Mouse (Mus musculus) large intestine, adult 2 months (tissue): ENCODE measurements around the gene Atxn7l3. TPM values are rescaled to one million over a fixed set of nuclear protein-coding genes. Genes with fewer than 3 reads are reported as not detected.

Experiments
- DNase-seq: peaks from one replicate; pipeline ENCODE4 v3.0.0-alpha.2; 2012; ENCODE audit warnings: low read depth, low spot score
- WGBS: fragments of 180-500 bp; shearing (Covaris S2); methylation state at CpG from one replicate; pipeline ENCODE4 v1.1.7; 2018; 5-methylcytosine and 5-hydroxymethylcytosine counted together
- polyA plus RNA-seq: library from polyadenylated mRNA; depleted of rRNA; stranded (reverse); fragments of >200 nt; gene quantifications from 2 replicates; pipeline ENCODE4 v1.2.3, GENCODE M21; 2012

The Atxn7l3 gene
- polyA plus RNA-seq, 1 experiment, result 32.7 TPM

DNA sequence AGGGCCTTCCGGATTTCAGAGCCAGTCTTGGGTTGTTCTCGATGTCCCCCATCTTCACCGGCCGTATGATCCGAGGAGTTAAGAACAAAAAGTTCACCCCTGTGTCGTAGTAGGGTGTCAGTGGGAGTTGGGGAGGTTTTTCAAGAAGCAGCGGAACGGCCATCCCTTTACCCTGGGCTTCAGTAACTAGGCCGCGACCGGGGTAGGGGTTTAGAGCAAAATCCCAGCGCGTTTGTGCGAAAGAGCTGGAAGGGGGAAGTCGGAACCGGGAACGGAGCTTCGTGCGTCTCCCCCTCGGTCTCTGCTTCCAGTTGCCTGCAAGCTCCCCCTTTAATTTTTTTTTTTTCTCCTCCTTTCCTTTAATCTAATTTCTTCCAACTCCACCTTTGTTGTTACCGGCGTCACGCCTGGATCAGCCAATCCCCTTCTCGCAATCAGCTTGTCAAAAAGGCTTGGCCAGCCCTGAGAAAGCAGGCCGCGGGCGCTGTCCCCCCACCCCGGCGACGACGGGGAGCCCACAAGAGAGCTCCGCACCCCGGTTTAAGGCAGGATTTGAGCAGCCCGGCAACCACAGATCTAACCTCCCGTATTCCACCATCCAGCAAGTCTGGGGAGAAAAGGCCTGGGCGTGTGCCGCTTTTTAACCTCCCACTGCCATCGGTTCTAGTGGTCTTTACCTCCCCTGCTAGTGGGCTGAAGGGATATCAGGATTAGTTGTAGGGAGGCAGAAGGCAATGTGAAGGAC lies 23.7 kb upstream of the Atxn7l3 start:
- no peak for DNase-seq
- WGBS, result under 1% methylated on average over 38 of the region's 38 CpGs

DNA sequence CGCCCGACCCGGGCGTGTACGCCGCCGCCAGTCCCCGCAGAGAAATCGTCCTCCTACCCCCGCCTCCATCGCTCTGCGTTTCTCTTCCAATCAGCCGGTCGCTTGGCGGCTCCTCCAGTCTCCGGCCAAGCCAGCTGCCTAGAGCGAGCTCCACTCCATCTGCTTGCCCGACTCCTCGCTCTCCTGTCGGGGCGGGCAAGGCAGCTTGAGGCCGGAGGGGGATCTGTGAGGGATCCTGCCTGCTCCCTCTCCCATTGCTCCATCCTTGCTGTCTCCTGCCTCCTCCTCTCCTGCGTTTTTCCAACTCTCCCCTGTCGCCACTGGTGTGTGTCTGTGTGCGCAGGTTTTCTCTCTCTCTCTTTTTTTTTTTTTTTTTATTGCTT lies 23.0 kb upstream of the Atxn7l3 start, which contains the start of gene Ubtf:
Ubtf (minus strand) TSS at position 333 of the 383 bp plus-strand sequence.
- no peak for DNase-seq
- WGBS, result 0% methylated on average over 25 of the region's 25 CpGs

DNA sequence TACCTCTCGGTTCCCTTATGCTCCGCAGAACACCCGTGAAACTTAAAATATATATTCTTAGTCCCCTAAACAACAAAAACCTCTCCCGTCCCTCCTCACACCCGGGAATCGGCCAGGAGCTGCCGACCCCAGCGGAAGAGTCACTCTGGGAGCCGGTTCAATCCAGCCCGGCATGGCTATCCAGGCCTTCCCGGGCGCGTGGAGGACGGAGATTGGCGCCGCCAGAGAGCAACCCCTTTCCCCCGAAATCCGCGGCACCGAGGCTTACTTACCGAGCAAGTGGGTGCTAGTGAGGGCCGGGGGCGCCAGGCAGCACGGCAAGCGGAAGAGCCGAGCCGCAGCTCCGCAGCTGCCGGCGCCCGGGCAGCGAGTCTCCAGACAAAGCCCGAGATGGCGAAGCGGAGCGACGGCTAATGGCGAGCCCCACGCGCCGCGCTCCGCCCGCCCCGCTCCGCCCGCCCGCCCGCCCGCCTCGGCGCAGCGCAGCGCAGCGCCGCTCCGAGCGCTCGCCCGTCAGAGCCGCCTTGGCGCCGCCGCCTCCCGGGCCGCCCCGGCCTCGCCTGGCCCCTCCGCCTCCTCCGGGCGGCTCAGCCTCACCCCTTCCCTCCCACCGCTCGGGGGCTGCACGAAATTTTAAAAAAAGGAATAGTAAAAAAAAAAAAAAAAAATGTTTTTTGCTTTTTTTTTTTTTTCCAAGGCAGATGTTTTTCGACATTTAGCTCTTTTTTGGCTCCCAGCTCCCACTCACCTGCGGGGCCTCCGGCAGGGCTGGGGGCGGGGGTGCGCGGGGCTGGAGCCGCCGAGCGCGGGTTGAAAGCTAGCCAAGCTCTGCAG lies 22.4 kb upstream of the Atxn7l3 start:
- DNase-seq, result no peak
- WGBS, result under 1% methylated on average over 84 of the region's 84 CpGs

DNA sequence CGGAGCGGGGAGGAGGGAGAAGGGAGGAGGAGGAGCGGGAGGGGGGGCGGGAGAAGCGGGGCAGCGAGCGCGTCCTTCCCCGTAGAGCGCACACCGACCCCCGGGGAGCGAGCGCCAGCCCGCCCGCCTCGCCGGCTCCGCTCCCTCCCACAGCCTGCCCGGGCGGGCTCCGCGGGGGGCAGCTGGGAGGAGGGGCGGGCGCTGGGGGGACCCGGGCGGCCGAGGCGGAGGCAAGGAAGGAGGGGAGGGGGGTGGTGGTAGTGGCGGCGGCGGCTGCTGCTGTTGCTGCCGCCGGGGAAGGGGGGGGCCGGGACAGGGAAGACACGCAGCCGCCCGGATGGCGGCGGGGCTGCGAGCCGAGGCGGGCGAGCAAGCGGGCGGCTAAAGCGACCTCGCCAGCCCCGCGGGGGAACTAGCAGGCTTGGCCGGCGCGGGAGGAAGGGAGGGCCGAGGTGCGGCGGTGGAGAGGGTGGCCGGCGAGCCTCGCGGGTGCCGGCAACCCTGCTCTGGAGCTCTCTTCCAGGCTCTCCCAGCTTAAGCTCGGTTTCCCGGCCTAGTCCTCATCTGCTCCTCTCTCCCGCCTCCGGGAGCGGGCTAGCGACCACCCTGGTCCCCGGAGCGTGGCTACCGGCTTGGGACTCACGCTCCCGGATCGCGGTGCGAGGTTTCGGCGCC lies 21.6 kb upstream of the Atxn7l3 start:
- WGBS, result under 1% methylated on average over 56 of the region's 77 CpGs
- no peak for DNase-seq

DNA sequence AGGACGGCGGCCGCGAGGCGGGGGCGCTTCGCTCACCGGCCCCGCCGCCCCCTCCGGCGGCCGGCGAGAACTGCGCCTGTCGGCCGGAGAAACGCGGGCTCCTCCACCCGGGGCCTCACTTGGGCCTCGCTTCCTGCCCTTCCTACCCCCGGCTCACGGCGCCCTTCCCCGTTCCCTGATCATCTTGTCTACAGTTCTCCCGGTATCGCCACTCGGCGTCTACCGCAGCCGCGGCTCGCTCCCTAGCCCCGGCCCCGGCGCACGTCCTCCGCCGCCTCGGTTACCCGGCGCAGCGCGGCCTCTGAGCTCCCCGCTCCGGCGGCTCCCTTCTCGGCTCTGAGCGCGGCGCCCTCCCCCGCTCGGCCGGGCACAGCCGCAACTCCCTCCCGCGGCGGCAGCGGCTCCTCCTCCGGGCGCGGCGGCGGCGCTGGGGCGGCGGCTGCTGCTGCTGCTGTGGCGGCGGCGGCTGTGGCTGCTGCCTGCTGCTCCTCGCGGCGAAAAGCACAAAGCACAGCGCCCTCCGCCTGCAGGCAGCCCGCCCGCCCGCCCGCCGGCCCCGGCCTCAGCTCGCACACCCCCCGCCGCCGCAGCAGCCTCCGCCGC lies 21.0 kb upstream of the Atxn7l3 start:
- WGBS, result 1% methylated on average over 82 of the region's 87 CpGs
- DNase-seq, result no peak

DNA sequence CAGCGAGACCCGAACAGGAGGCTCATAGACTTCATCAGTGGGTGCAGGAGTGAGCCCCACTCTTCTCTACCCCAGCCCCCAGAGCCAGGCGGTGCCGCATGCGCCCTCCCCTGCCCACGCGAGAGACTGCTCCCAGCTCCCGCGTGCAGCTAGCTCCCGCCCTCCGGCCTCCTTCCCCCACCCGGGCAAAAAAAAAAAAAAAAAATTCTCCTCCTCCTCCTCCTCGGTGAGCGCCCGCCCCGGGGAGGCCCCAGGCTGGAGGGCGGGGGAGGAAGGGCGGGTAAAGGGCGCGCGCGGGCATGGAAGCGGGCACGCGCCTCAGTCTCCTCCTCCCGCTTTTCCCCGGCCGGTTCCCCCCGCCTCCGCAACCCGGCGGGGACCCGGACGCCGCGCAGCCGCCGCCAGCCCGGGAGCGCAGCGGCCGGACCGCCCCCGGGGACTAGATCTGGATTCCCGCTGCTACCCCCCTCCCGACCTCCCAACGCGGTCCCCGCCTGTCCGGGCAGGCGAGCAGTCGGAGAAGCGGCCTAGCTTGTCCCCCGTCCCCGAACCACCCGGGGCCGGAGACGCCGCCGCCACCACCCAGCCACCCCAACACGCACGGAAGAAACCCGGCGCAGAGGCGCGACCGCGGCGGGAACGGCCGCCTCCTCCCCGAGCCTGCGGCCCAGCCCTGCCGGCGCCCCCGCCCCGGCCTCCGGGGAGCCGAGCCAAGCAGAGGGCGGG lies 20.3 kb upstream of the Atxn7l3 start:
- WGBS, result 1% methylated on average over 74 of the region's 80 CpGs
- no peak for DNase-seq

DNA sequence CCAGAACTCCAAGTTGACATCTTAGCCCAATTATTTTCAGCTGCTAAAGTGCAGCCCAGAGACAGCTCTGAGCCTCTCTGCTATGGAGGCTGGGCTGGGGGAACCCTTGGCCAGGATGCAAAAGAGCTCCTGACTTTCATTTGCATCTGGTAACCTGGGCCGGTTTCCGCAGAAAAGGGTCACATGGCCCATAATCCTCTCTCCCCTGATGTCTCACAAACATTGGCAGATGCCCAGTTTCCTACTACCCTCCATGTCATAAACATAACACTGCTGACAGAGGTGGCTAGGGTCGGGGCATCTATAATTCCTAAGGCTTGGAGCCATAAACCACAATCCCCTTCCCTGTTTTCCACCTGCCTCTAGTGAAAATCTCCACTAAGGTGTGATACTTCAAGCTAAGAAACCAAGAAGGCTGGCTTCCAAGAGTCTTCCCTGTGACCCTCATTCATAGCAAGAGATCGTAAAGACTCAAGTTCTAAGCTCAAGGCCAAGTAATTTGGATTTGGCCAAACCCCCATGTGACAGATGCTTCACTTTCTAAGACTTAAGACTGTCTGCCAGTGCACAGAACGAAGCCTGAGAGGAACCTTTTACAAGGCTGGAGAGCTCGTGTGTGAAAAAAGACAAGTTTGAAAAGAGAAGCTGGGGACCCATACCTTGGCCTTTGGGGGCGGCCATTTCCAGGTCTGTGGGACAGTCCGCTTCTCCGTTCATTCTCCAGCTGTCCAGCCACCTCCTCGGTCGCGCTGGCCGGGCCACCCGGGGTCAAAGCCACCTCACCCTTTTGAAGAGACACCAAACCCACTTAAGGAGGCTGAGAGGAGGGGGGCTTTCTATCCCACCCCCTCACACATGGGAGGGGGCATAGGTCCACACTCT lies 19.5 kb upstream of the Atxn7l3 start:
- WGBS, result 3% methylated on average over 14 of the region's 14 CpGs
- no peak for DNase-seq

DNA sequence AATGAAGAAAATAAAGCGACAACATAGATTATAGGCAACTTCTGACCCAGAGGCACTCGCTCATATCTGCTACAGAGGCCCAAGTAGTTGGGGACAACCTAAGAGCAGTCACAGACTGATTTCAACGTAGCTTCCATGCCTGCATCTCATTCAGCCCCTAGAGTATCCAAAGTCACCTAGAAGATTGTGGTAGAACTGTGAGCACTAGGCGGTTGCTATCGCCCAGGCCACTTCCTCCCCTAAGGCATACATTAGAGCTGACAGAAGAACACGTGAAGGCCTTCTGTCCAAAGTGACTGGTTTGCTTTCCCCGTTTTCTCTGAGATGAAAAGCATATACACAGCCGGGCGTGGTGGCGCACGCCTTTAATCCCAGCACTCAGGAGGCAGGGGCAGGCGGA lies 17.9 kb upstream of the Atxn7l3 start:
- DNase-seq, result no peak
- 81% methylated on average over 12 of the region's 12 CpGs for WGBS

DNA sequence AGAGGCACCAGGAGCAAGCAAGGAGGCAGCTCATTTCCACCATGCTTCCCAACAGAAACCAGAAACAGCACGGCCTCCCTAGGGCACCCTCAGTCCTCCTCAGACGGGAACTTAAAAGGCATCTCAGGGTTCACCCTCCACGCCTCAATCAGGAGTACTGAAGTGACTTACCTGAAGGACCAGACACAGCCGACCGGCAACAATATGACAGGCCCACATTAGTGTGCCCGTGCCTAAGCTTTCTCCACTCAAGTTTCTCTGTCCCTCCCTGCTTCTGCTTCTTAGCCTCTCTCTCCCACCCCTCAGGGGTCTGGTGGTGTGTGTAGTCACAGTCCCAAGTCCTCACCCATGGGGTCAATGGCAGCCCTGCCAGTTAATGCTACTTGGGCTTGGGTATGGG lies 16.2 kb upstream of the Atxn7l3 start:
- 80% methylated on average over 6 of the region's 6 CpGs for WGBS
- DNase-seq, result no peak

DNA sequence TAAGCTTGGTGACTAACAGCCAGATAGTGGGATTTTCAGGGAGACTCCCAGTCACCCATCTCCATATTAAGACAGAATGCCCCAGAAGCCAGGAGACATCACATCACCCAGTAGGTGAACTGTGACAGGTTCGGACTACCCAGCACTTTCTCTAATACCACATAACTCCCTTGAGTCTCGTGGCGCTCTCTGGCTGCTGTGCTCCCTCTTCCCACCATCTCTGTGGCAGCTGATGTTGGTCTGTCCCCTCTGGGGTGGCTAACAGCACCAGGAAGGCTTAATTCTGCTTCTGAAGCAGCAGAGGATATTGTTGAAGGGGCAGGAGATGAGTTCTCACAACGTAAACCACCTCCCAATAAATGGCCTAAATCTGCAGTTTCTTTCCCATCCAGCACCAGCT lies 15.5 kb upstream of the Atxn7l3 start:
- DNase-seq, result no peak
- 89% methylated on average over 4 of the region's 4 CpGs for WGBS

DNA sequence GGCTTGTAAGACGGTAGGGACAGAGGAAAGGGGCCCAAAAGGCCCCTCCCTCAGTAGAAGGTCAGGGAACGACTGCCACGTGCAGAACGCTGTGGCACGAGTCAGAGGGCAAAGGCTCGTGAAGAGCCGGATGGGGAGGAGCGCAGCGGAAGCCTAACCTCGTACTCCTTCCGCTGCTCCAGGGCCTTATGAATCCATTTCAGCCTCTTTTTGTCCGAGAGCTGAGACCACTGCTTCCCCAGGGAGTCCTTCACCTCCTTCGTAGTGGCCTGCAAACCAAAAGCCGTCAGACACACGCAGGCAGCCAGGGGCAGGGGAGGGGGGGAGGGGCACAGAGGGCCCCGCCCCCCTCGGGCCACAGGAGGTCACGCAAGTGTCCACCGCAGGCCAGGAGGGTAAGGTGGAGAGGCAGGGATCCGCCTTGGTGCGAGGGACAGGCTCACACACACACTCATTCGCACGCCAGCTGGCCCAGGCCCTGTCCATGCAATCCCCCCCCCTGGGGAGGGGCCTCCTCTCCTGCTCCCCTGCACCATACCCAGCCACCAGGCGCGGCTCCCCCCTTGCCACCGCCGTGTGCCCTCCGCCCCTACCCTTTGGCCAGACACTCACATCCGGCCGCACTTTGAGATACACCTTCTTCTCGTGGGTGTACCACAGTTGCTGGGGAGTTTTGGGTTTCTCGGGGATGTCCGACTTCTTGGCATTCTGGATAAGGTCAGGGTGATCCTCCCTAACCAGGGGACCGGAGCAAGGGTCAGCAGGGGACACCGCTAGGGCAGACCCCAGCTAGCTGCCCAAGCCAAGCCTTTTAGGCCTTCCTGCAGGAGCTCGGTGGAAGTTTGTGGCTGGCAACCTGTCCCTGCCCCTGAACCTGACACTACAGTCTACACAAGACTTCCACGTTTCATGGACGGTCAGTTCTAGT lies 14.6 kb upstream of the Atxn7l3 start:
- DNase-seq, result no peak
- 55% methylated on average over 38 of the region's 38 CpGs for WGBS

DNA sequence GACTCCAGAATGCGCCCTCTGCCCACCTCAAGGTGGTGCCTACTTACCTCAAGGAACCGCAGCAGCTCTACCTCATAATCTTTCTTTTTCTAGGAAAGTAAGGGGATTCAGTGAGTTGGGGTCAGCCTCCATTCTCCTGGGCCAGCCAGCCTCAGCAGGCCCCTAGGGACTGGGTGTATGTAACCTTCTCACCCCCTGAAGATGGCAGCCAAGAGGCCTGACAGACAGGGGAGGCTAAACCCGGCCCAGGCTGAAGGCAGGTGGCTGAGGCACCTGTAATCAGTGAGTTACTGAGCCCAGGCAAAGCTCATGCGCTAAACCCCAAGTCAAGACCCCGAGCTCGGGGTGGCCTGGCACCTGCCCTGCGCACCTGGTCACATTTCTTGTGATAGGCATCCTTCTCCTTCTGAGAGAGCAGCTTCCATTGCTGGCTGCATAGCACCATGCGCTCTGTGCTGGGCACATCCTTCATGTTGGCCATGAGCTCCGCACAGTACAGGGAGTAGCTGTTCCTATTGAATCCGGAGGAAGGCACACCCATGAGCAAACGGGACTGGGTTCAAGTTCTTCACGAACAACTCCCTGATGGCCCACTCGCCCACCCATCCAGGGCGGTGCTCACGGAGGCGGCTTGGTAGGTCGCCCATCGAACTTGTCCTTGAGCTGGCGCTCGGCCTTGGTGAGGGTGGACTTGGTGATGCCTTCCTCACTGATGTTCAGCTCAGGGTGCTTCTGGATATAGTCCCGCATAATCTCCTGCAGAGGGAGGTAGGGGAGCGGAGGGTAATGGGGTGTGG lies 13.6 kb upstream of the Atxn7l3 start:
- 64% methylated on average over 22 of the region's 22 CpGs for WGBS

DNA sequence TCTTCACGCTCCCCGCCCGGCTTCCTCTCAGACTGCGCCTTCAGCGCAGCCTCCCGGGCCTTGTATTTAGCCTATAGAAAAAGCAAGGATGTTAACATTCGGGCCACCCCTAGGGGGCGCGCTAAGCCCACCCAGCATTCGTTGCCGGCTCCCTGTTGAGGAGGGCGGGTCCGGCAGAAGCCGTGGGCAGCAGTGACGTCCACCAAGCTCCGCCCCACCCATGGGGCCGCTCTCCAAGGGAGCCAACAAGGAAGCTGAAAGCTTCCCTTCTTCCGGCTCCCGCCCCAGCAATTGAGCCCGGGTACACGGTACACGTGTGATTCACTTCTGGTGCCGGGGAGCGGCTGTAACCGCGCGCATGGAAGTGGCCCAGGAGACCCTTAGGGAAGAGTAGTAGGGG lies 12.5 kb upstream of the Atxn7l3 start:
- under 1% methylated on average over 27 of the region's 27 CpGs for WGBS
- DNase-seq, result no peak

More for the DNA sequence above, 13.6 kb upstream of the Atxn7l3 start:
- DNase-seq, result no peak

DNA sequence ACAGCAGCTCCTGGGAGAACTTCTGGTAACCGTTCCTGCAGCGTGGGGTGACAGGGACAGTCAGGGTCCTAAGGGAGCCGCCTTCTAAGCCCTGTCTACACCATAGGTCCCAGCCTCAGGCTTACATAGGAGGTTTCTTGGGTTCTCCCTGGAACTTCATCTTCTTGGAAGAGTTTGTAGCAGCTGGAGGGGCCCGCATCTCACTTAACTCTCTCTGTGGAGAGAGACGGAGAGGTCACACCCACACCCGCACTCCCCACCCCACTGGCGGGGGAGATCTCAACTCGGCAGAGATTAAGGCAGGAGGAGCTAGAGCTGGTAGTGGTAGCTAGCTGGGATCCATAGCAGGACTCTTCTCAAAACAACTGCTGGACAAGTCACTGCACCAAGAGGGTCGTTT lies 11.7 kb upstream of the Atxn7l3 start:
- DNase-seq, result no peak
- 85% methylated on average over 9 of the region's 9 CpGs for WGBS

DNA sequence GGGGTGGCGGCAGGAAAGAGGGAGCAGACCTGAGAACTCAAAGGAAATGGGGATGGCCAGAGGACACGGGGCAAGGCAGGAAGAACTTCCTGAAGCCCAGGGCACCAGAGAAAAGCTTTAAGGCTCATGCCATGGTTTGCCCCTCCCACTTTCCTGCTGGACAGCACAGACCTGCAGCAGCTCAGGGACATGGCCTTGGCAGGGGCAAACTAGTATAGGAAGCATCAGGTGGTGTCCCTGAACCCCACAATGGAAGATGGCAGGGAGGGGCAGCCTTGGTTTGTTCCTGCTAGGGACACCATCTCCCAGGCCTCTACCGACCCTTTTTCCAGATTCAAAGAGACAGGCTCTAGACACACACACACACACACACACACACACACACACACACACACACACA lies 8.9 kb upstream of the Atxn7l3 start:
- no peak for DNase-seq
- 62% methylated on average over 3 of the region's 3 CpGs for WGBS

DNA sequence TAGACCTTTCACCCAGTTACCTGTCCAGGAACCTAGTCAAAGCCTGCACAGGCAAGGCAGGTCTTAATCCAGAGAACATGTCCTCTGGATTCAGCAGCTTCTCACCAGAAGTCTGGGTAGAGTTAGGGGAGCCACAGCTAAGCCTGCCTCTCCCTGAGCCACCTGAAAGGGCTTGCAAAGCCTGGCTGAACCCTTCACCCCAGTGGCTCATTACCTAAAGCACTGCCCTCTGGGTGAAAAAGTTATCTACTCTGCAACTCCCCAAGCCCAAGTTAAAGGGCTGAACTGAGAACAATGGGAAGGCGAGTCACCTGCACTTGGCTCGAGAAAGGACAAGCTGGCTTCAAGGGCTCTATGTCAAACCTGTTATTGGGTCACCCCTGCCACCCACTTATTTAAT lies 7.7 kb upstream of the Atxn7l3 start:
- WGBS, result 43% methylated on average over 2 of the region's 2 CpGs

DNA sequence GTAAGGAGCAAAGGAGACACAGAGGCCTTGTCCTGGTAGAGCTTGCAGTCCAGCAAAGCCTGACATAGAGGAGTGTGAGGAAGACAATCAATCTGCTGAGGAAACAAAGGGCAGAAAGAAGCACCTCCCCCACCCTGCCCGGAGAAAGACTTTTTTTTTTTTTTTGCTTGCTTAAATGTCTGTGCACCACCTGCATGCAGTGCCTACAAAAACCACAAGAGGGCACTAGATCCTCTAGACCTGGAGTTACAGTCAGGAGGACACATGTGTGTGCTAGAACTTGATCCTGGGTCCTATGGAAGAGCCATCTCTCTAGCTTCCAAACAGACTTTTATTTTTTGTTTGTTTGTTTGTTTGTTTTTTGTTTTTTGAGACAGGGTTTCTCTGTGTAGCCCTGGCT lies 3.4 kb upstream of the Atxn7l3 start:
- 12% methylated on average over 1 of the region's 1 CpGs for WGBS
- DNase-seq, result no peak

More for the DNA sequence above, 7.7 kb upstream of the Atxn7l3 start:
- no peak for DNase-seq
